Mouse (Mus musculus) right cerebral cortex, postnatal 25 days (tissue): Measurements from ENCODE around the gene Luc7l.
A peak's percentile ranks its signal among the peaks of the same experiment; 100 is the strongest.
"Not testable (repeated sequence)": the region's sequence is repeated elsewhere in the genome, so short reads cannot be mapped to it uniquely, and the experiment has no call there.

Experiments used
- DNase-seq: peaks from one replicate; pipeline ENCODE4 v3.0.0; 2022

Luc7l gene

GRCm38 (mm10) chr17:26255313-26255712 lies 2.6 kb downstream of the Luc7l start:
- no peak for DNase-seq

GRCm38 (mm10) chr17:26261826-26262225 lies 9.1 kb downstream of the Luc7l start:
- DNase-seq = no peak

GRCm38 (mm10) chr17:26262384-26262783 lies 9.7 kb downstream of the Luc7l start:
- DNase-seq = no peak

- no peak for DNase-seq
These were observed 16.2 kb downstream of the Luc7l start for GRCm38 (mm10) chr17:26268851-26269250.

- DNase-seq = not testable (repeated sequence)
These were observed 16.9 kb downstream of the Luc7l start for GRCm38 (mm10) chr17:26269577-26269976.

GRCm38 (mm10) chr17:26272586-26272985 lies 19.9 kb downstream of the Luc7l start:
- no peak for DNase-seq

GRCm38 (mm10) chr17:26275933-26276332 lies 23.2 kb downstream of the Luc7l start:
- DNase-seq = no peak

- no peak for DNase-seq
These were observed 24.0 kb downstream of the Luc7l start for GRCm38 (mm10) chr17:26276711-26277110.

- no peak for DNase-seq
These were observed 33.7 kb downstream of the Luc7l start for GRCm38 (mm10) chr17:26286199-26286955.

- DNase-seq = no peak
These were observed 36.8 kb downstream of the Luc7l start for GRCm38 (mm10) chr17:26289475-26289874.

- not testable (repeated sequence) for DNase-seq
These were observed 45.6 kb downstream of the Luc7l start for GRCm38 (mm10) chr17:26298318-26298717.

GRCm38 (mm10) chr17:26314291-26314690 lies 61.6 kb downstream of the Luc7l start:
- DNase-seq = peak; percentile 78

GRCm38 (mm10) chr17:26315474-26315873 lies 62.8 kb downstream of the Luc7l start:
- no peak for DNase-seq

- DNase-seq = no peak
These were observed 65.7 kb downstream of the Luc7l start for GRCm38 (mm10) chr17:26318441-26318840.
